Mouse (Mus musculus): ENCODE data around the gene Mgat5b.
"Not testable (repeated sequence)": the region's sequence is repeated elsewhere in the genome, so short reads cannot be mapped to it uniquely, and the experiment has no call there.

The Mgat5b gene

GRCm38 (mm10) chr11:116918323-116919185 is at the start of gene Mgat5b:
TSS of gene Mgat5b (plus strand) at chr11:116918863.
- peak; percentile 85 for DNase-seq (ENCODE audit: low read depth, low spot score)

- DNase-seq (ENCODE audit: low read depth, low spot score): no peak
These were observed 49.4 kb upstream of the Mgat5b start for GRCm38 (mm10) chr11:116869223-116869622.

- no peak for DNase-seq (ENCODE audit: low read depth, low spot score)
These were observed 49.0 kb upstream of the Mgat5b start for GRCm38 (mm10) chr11:116869641-116870040.

- DNase-seq (ENCODE audit: low read depth, low spot score): no peak
These were observed 47.1 kb upstream of the Mgat5b start for GRCm38 (mm10) chr11:116871538-116871937.

- no peak for DNase-seq (ENCODE audit: low read depth, low spot score)
These were observed 44.7 kb upstream of the Mgat5b start for GRCm38 (mm10) chr11:116873987-116874386.

GRCm38 (mm10) chr11:116878454-116878853 is 40.2 kb upstream of the Mgat5b start:
- no peak for DNase-seq (ENCODE audit: low read depth, low spot score)

- DNase-seq (ENCODE audit: low read depth, low spot score): no peak
These were observed 37.8 kb upstream of the Mgat5b start for GRCm38 (mm10) chr11:116880839-116881238.

GRCm38 (mm10) chr11:116881440-116881839 is 37.2 kb upstream of the Mgat5b start:
- DNase-seq (ENCODE audit: low read depth, low spot score): no peak

- no peak for DNase-seq (ENCODE audit: low read depth, low spot score)
These were observed 36.2 kb upstream of the Mgat5b start for GRCm38 (mm10) chr11:116882446-116882845.

- no peak for DNase-seq (ENCODE audit: low read depth, low spot score)
These were observed 34.6 kb upstream of the Mgat5b start for GRCm38 (mm10) chr11:116884061-116884460.

GRCm38 (mm10) chr11:116885275-116886151 is 33.1 kb upstream of the Mgat5b start:
- peak; percentile 94 for DNase-seq (ENCODE audit: low read depth, low spot score)

- DNase-seq (ENCODE audit: low read depth, low spot score): no peak
These were observed 31.5 kb upstream of the Mgat5b start for GRCm38 (mm10) chr11:116887136-116887535.

GRCm38 (mm10) chr11:116893532-116894442 is 24.9 kb upstream of the Mgat5b start:
- peak; percentile 73 for DNase-seq (ENCODE audit: low read depth, low spot score)

GRCm38 (mm10) chr11:116895402-116895801 is 23.3 kb upstream of the Mgat5b start:
- no peak for DNase-seq (ENCODE audit: low read depth, low spot score)

- DNase-seq (ENCODE audit: low read depth, low spot score): no peak
These were observed 19.4 kb upstream of the Mgat5b start for GRCm38 (mm10) chr11:116899247-116899646.

- not testable (repeated sequence) for DNase-seq (ENCODE audit: low read depth, low spot score)
These were observed 16.1 kb upstream of the Mgat5b start for GRCm38 (mm10) chr11:116902588-116902987.

- DNase-seq (ENCODE audit: low read depth, low spot score): no peak
These were observed 12.8 kb upstream of the Mgat5b start for GRCm38 (mm10) chr11:116905741-116906456.

- DNase-seq (ENCODE audit: low read depth, low spot score): no peak
These were observed 5.1 kb upstream of the Mgat5b start for GRCm38 (mm10) chr11:116913573-116913972.

- no peak for DNase-seq (ENCODE audit: low read depth, low spot score)
These were observed 4.3 kb upstream of the Mgat5b start for GRCm38 (mm10) chr11:116914267-116914885.

- no peak for DNase-seq (ENCODE audit: low read depth, low spot score)
These were observed 3.4 kb upstream of the Mgat5b start for GRCm38 (mm10) chr11:116915241-116915640.
